Mouse (Mus musculus) brain, adult 2 months (tissue): Measurements from ENCODE around the gene Ndst4.

ENCODE experiments used
- DNase-seq: peaks from one replicate; pipeline ENCODE4 v3.0.0; 2011; ENCODE audit warnings: low read depth, low spot score

The Ndst4 gene

DNA sequence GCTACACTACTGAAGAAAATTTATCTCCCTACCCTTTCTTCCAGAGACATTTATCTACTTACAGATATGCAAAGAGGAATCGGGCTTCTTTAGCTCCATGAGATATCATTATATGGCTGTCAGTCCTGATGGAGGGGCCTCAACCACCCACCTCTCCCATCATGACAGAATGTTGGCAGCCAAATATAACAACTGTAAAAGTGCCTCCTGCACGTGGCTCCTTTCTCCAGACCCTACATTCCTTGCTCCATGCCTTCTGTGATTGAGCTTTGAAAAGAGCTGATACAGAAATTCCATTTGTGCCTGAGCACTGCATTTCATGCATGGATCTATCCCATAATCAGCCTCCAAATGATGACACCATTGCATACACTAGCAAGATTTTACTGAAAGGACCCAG is 331.1 kb downstream of the Ndst4 start:
- DNase-seq: no peak

DNA sequence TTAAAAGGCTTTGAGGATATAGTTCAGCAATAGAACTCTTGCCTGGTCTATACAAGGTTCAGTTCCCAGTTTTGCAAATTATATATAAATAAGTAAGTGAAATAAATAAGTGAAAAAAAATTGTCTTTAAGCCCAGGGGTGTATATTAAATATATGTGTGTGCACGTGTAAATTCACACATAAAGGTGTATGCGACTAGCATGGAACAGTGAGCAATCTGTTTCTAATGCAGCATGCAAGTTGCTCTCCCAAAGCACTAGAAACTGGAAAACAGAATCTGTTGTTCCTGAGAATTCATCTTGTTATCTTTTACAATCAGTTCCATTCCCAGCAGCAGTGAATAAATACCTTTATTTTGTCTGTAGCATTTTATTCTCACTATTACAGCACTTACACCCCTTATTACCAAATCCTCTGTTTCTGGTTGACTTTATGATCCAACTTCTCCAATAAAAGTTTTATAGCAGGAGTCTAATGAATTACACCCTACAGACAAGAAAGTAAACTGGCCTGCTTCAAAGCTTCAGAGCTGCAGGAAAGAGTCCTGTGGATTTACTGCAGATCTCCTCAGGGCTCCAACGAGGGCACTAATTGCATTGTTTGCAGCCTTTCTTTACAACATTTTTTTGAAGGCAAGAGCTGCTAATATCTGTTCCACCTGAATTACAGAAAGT is 340.7 kb downstream of the Ndst4 start:
- DNase-seq: no peak

GRCm38 (mm10) chr3:125745142-125745496 is 341.2 kb downstream of the Ndst4 start:
- no peak for DNase-seq

DNA sequence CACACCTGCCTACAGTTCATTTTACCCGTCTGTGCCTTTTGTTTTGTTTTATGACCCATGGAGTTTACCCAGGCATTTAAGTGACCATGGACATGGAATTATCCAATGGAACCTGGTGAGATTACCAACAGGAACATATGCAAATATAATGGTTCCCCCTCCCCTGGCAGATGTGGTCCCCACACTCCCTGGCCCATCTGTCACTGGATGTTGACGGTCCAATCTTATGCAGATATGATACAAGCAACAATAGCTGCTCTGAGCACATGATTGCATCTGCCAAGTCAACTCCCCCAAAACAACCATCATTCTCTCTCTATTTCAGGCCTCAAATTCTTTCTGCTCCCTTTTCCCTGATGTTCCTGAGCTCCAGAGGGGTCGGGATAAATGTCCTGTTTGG is 342.5 kb downstream of the Ndst4 start:
- DNase-seq: no peak

DNA sequence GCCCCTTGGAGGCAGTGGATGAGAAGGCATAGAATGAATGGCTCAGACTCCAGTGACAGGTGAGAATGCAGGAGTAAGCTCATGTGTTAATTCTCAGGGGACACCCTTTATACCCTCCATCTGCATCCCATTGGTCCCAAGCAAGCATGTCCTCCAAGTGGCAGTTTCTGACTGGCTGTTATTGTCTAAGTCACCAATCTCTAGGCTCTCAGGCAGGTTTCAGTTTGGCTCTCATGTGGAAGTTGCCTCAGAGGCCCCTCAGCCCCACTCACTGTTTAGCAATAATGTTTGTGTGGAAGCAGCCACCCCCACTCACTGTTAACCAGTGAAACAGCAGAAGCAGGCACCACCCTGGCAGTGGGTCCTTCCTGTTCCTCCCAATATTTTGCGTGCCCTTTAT is 353.0 kb downstream of the Ndst4 start:
- no peak for DNase-seq

GRCm38 (mm10) chr3:125760711-125761110 is 356.8 kb downstream of the Ndst4 start:
- no peak for DNase-seq
